Mouse (Mus musculus) kidney, embryonic 16.5 days (tissue): ENCODE data around the gene Crip2. TPM values are rescaled to one million over a fixed set of nuclear protein-coding genes. Genes with fewer than 3 reads are reported as not detected.
A peak's percentile ranks its signal among the peaks of the same experiment; 100 is the strongest.

Source experiments
- ATAC-seq: fragments of 200-750 bp; cut with Nextera tagmentation; 2 replicates; pipeline ENCODE4 v1.8.0; 2017; ENCODE audit warnings: moderate TSS enrichment; ENCODE audit not compliant: low FRiP score, low TSS enrichment
- H3K27ac ChIP-seq: fragments of 300-500 bp; sonication (generic); 2 replicates; pipeline ENCODE4 v1.5.1; 2014; ENCODE audit warnings: low read length
- H3K27me3 ChIP-seq: fragments of 300-500 bp; sonication (generic); 2 replicates; pipeline ENCODE4 v1.6.1; 2014; ENCODE audit warnings: low read length, control low read depth, mixed read lengths; ENCODE audit not compliant: insufficient read depth
- H3K36me3 ChIP-seq: fragments of 300-500 bp; sonication (generic); 2 replicates; pipeline ENCODE4 v1.6.1; 2014; ENCODE audit warnings: low read length, control low read depth, mixed read lengths; ENCODE audit not compliant: insufficient read depth
- H3K4me1 ChIP-seq: fragments of 300-500 bp; sonication (generic); 2 replicates; pipeline ENCODE4 v1.6.1; 2014; ENCODE audit warnings: low read length, control low read depth, mixed read lengths; ENCODE audit not compliant: insufficient read depth
- H3K4me2 ChIP-seq: fragments of 300-500 bp; sonication (generic); replicated peaks from 2 replicates; pipeline ENCODE4 v1.6.1; 2014; ENCODE audit warnings: low read depth, low read length
- H3K4me3 ChIP-seq: fragments of 300-500 bp; sonication (generic); 2 replicates; pipeline ENCODE4 v1.5.1; 2014; ENCODE audit warnings: mild to moderate bottlenecking, low read length
- H3K9ac ChIP-seq: fragments of 300-500 bp; sonication (generic); replicated peaks from 2 replicates; pipeline ENCODE4 v1.6.1; 2014; ENCODE audit warnings: low read length
- H3K9me3 ChIP-seq: fragments of 300-500 bp; sonication (generic); 2 replicates; pipeline ENCODE4 v1.6.1; 2016; ENCODE audit warnings: low read length, control low read depth
- WGBS: fragments of 180-500 bp; shearing (Covaris S2); extraction: QIAGEN DNeasy Blood & Tissue Kit; methylation state at CpG from one replicate; pipeline ENCODE4 v1.1.7; 2014; 5-methylcytosine and 5-hydroxymethylcytosine counted together
- polyA plus RNA-seq: library from polyadenylated mRNA; unstranded; fragments of >200 nt; fragmentation: Nextera tagmentation; extraction: Ambion mirVana; gene quantifications from 2 replicates; pipeline ENCODE4 v1.2.1, GENCODE M21; 2015

Gene Crip2
- polyA plus RNA-seq, 1 experiment from 2014 or later, result 263 TPM

GRCm38 (mm10) chr12:113188349-113189055, 48.5 kb downstream of the Crip2 start:
- Histone ChIP-seq H3K36me3 (0 out of 2 replicates have a peak, but pooled peaks cover 11% of the 10 kb centered on the region), H3K4me3 (peak overlapping the region; percentile 46), H3K9me3 (no peaks in the 10 kb centered on the region), H3K4me1 (peaks cover 22% of the 10 kb centered on the region), H3K27me3 (peaks cover 11% of the 10 kb centered on the region), H3K27ac (no peak overlapping the region), H3K4me2 (peak overlapping the region; percentile 83), H3K9ac (no peak overlapping the region)
- 91% methylated on average over 51 of the region's 51 CpGs for WGBS
- no peak for ATAC-seq

GRCm38 (mm10) chr12:113193423-113193822, 53.4 kb downstream of the Crip2 start:
- Histone ChIP-seq H3K36me3 (0 out of 2 replicates have a peak, but pooled peaks cover 10% of the 10 kb centered on the region), H3K27ac (no peak overlapping the region), H3K27me3 (no peaks in the 10 kb centered on the region), H3K4me3 (no peak overlapping the region), H3K9me3 (no peaks in the 10 kb centered on the region), H3K9ac (no peak overlapping the region), H3K4me2 (no peak overlapping the region), H3K4me1 (no peaks in the 10 kb centered on the region)
- WGBS, result 46% methylated on average over 2 of the region's 2 CpGs
- no peak for ATAC-seq

Other genes starting within 250 kb of the Crip2 start
- gene Jag2, start 210.5 kb upstream of the Crip2 start, polyA plus RNA-seq, result 2.2 and 2.5 TPM in 2 replicates
- gene Nudt14, start 198.1 kb upstream of the Crip2 start, polyA plus RNA-seq, result 99.1 and 104 TPM in 2 replicates
- 29.4 and 30.6 TPM in 2 replicates for gene Btbd6, start 163.8 kb upstream of the Crip2 start, polyA plus RNA-seq
- 70.1 and 71.5 TPM in 2 replicates for gene Brf1, start 139.5 kb upstream of the Crip2 start, polyA plus RNA-seq
- 13.3 and 13.8 TPM in 2 replicates for gene Pacs2, start 125.7 kb upstream of the Crip2 start, polyA plus RNA-seq
- gene Tex22, start 65.7 kb upstream of the Crip2 start, polyA plus RNA-seq, result not detected in 2 replicates
- 15.4 and 15.9 TPM in 2 replicates for gene Mta1, start 42.0 kb upstream of the Crip2 start, polyA plus RNA-seq
- gene Crip1, start 6.1 kb downstream of the Crip2 start, polyA plus RNA-seq, result 270 and 293 TPM in 2 replicates
- gene Tedc1, start 16.2 kb downstream of the Crip2 start, polyA plus RNA-seq, result 38.2 and 45.5 TPM in 2 replicates
- gene Tmem121, start 45.7 kb downstream of the Crip2 start, polyA plus RNA-seq, result 8.6 and 10.9 TPM in 2 replicates